ENCODE assay signal across 8 mouse cellular contexts in genomic region chr16:95241581-95241980, GRCm38 (mm10). TPM values are rescaled to one million over a fixed set of nuclear protein-coding genes. Genes with fewer than 3 reads are reported as not detected.
DNase-seq lines count a peak whose midpoint lies in the region; ATAC-seq lines count a peak whose summit lies in the region.

No protein-coding gene starts in this region.

- ATAC-seq in granulocyte monocyte progenitor cell, adult 5-6 weeks (replicated peaks; ENCODE audit: poor library complexity, severe bottlenecking) = no peak
- no peak for ATAC-seq in erythroid progenitor cell, adult 5-6 weeks (replicated peaks; ENCODE audit: low FRiP score, poor library complexity, severe bottlenecking)

- peak; percentile 2 for DNase-seq in cerebellum, adult 9-10 months
- no peak for DNase-seq in cerebellum, adult 11 months
- DNase-seq in right cerebral cortex, adult 18-20 months = peak; percentile 20
- DNase-seq in right cerebral cortex, postnatal 14 days = no peak
- peak; percentile 49 to 58 for DNase-seq in kidney, postnatal 4 days
- DNase-seq in skeletal muscle tissue, adult 2 months (ENCODE audit: low read depth, low spot score) = peak; percentile 34

RNA-seq across cellular contexts. Expression of gene Kcnj15, which starts 15.8 kb away (rescaled TPM):
- total RNA-seq in granulocyte monocyte progenitor cell, adult 5-6 weeks (2014; fragmentation: Nextera tagmentation) = not detected in 2 replicates
- total RNA-seq in granulocyte monocyte progenitor cell, adult 5-6 weeks (2017) = not detected in 2 replicates
- total RNA-seq in erythroid progenitor cell, adult 5-6 weeks (2015; ENCODE audit: low replicate concordance) = not detected in 2 replicates
- total RNA-seq in erythroid progenitor cell, adult 5-6 weeks (2017; ENCODE audit: low replicate concordance) = not detected in 2 replicates

Comparison
In these comparisons a context has a peak if more than half of its experiments do, and no peak if none do; other contexts are left out.
1. DNase-seq: peak in cerebellum, adult 9-10 months (single experiment), right cerebral cortex, adult 18-20 months (single experiment), kidney, postnatal 4 days (2 of 2) and skeletal muscle tissue, adult 2 months (single experiment); none in cerebellum, adult 11 months (single experiment) and right cerebral cortex, postnatal 14 days (single experiment).